Mouse (Mus musculus) heart, adult 2 months (tissue): ENCODE measurements around the gene Slc38a6. TPM values are rescaled to one million over a fixed set of nuclear protein-coding genes. Genes with fewer than 3 reads are reported as not detected.

ENCODE experiments used
- DNase-seq, 2 experiments: peaks; one replicate each; pipeline ENCODE4 v3.0.0; 2021
- H3K27ac ChIP-seq: fragments of 200-600 bp; 2 replicates; pipeline ENCODE4 v1.8.1; 2022
- H3K27me3 ChIP-seq: fragments of 200-500 bp; 2 replicates; pipeline ENCODE4 v1.6.1; 2012; ENCODE audit warnings: mild to moderate bottlenecking, low read length, inconsistent platforms, mixed read lengths; ENCODE audit not compliant: control insufficient read depth, insufficient read depth
- H3K36me3 ChIP-seq: fragments of 200-500 bp; 2 replicates; pipeline ENCODE4 v1.6.1; 2012; ENCODE audit warnings: low read length, inconsistent platforms; ENCODE audit not compliant: control insufficient read depth, insufficient read depth
- H3K4me1 ChIP-seq: fragments of 200-500 bp; 2 replicates; pipeline ENCODE4 v1.6.1; 2011; ENCODE audit warnings: low read length; ENCODE audit not compliant: control insufficient read depth, insufficient read depth
- H3K4me3 ChIP-seq: fragments of 200-600 bp; 2 replicates; pipeline ENCODE4 v1.8.1; 2022
- H3K79me2 ChIP-seq: fragments of 200-500 bp; replicated peaks from 2 replicates; pipeline ENCODE4 v1.6.1; 2012; ENCODE audit warnings: mild to moderate bottlenecking, inconsistent platforms, low read length, moderate library complexity, mixed read lengths; ENCODE audit not compliant: control insufficient read depth, insufficient read depth
- H3K9ac ChIP-seq: fragments of 200-500 bp; 2 replicates; pipeline ENCODE4 v1.6.1; 2012; ENCODE audit warnings: low read depth, mild to moderate bottlenecking, control low read depth, inconsistent platforms, low read length, mixed read lengths
- CTCF ChIP-seq: fragments of 200-600 bp; IDR thresholded peaks from 2 replicates; pipeline ENCODE4 v1.8.1; 2022; ENCODE audit warnings: antibody characterized with exemption, mild to moderate bottlenecking, moderate library complexity
- EP300 ChIP-seq: fragments of 200-500 bp; IDR thresholded peaks from 2 replicates; pipeline ENCODE4 v1.6.1; 2011; ENCODE audit warnings: low read depth, low read length, control low read depth; ENCODE audit not compliant: insufficient read depth
- POLR2A ChIP-seq: fragments of 200-500 bp; IDR thresholded peaks from 2 replicates; pipeline ENCODE4 v1.6.1; 2011; ENCODE audit warnings: mild to moderate bottlenecking, low read depth, low read length, control low read depth; ENCODE audit not compliant: insufficient read depth
- whole genome bisulfite sequencing: fragments of 180-500 bp; shearing (Covaris S2); methylation state at CpG from one replicate; pipeline ENCODE4 v1.1.7; 2018; 5-methylcytosine and 5-hydroxymethylcytosine counted together
- intact Hi-C: fragments of 180-260 bp; cut with DNase I; formaldehyde crosslinking; loops from one replicate; pipeline ENCODE4 v1.15.1; 2025
- polyA plus RNA-seq: library from polyadenylated mRNA; depleted of rRNA; stranded (reverse); fragments of >200 nt; gene quantifications from 2 replicates; pipeline ENCODE4 v1.2.3, GENCODE M21; 2012
- total RNA-seq, 2 experiments: library from RNA; stranded (reverse); gene quantifications; 2 replicates each; pipeline ENCODE4 v1.2.3; 2021

Slc38a6 gene
- total and polyA plus RNA-seq, 3 experiments, result 3.8 to 8.0 (median 4.0) TPM

DNA sequence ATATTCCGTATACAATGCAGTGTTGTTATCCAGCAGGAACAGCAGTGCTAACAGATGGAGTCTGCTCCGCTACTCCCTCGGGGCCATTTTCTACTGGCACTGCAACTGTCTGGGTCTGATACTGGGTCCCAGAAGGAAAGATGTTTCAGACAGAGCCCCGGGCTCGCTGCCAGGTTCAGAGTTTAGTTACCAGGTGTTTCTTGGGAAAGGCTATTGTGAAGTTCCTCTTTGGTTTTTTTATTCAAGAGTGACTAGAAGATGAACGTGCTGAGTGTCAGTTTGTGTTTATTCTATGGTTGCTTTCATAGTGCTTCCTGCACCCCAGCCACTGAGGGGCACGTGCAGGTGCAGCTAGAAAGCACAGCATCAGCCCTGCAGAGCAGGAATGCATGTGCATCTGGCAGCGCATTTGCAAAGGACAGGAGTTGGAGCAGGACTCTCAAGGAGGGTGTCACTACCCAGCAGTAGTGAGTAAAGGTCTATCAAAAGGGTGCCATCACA is 47.5 kb downstream of the Slc38a6 start:
- peak; percentile 51 to 53 for DNase-seq
- no peak overlapping the region for H3K4me3 ChIP-seq
- H3K4me1 ChIP-seq, result peaks cover 5% of the 10 kb centered on the region
- H3K36me3 ChIP-seq, result no peaks in the 10 kb centered on the region; the same call in 1 of the 2 replicates
- no peak overlapping the region for H3K9ac ChIP-seq
- H3K27me3 ChIP-seq, result no peaks in the 10 kb centered on the region
- intact Hi-C loops, result no loop called here
- H3K27ac ChIP-seq, result no peak overlapping the region
- WGBS, result 40% methylated on average over 8 of the region's 8 CpGs
- TF ChIP-seq POLR2A (no peak), EP300 (no peak), CTCF (no peak)
- H3K79me2 ChIP-seq, result no peaks in the 10 kb centered on the region

DNA sequence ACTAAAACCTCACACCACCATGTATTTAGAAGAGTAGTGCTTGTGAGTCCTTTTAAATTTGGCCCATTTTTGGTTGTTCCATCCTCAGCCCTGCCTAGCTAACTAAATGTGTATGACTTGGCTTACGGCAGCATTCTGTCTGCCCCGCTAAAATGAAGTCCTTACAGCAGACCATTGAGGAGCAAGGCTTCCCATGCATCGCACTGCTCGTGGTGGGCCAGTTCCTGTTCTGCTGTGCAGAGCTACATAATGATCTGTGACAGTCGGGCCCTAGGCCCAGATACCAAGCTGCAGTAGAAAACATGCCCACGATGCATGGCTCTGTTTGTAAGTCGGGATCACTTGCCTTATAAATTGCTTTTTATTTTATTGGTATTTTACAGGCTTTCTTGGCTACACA is 50.5 kb downstream of the Slc38a6 start:
- Histone ChIP-seq H3K4me3 (no peak overlapping the region), H3K27ac (no peak overlapping the region), H3K27me3 (no peaks in the 10 kb centered on the region), H3K79me2 (no peaks in the 10 kb centered on the region), H3K4me1 (peaks cover 8% of the 10 kb centered on the region), H3K36me3 (peaks cover 5% of the 10 kb centered on the region; the same call in 1 of the 2 replicates), H3K9ac (no peak overlapping the region)
- TF ChIP-seq POLR2A, result no peak
- no peak for DNase-seq
- intact Hi-C loops, result no loop called here
- 89% methylated on average over 7 of the region's 7 CpGs for WGBS

DNA sequence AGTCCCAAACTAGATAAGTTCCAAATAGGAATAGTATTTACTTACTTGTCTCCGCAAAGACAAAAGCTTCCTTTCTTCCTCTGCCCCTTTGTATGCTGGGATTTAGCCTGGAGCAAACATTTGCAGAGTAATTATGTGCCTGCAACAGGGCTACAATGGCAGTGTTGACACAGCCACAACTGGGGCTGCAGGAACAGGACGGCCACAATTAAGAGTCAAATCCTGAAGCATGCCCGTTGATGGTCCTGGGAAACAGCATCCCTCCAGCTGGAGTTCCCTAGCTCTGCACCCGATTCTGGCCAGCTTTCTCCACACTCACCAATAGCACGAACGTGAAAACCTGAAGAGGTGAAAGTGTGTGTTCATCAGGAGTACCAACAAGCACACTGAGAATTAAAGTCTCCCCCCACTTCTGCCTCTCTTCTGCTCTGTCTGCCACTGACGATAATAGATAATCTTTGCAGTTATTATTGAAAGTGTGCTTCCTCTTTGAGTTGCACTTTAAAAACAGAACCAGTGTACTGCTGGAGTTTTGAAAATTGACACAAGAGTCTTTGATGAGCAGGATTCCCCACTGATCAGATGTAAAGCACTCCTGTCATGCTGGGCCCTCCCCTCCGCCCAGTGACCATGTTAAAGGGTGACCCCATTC is 54.2 kb downstream of the Slc38a6 start:
- H3K27me3 ChIP-seq, result no peaks in the 10 kb centered on the region
- DNase-seq, result no peak
- WGBS, result 66% methylated on average over 8 of the region's 8 CpGs
- H3K4me1 ChIP-seq, result peaks cover 13% of the 10 kb centered on the region
- H3K4me3 ChIP-seq, result no peak overlapping the region
- peak overlapping the region; percentile 94 for H3K27ac ChIP-seq
- intact Hi-C loops, result loop anchor here (5.0 to 10.0 kb wide), 2 partner anchors 53 to 54 kb away; partner anchors contain the start of genes Slc38a6 and Trmt5
- H3K36me3 ChIP-seq, result peaks cover 11% of the 10 kb centered on the region; the same call in 1 of the 2 replicates
- no peaks in the 10 kb centered on the region for H3K79me2 ChIP-seq
- H3K9ac ChIP-seq, result no peak overlapping the region
- TF ChIP-seq CTCF (no peak), POLR2A (no peak)

DNA sequence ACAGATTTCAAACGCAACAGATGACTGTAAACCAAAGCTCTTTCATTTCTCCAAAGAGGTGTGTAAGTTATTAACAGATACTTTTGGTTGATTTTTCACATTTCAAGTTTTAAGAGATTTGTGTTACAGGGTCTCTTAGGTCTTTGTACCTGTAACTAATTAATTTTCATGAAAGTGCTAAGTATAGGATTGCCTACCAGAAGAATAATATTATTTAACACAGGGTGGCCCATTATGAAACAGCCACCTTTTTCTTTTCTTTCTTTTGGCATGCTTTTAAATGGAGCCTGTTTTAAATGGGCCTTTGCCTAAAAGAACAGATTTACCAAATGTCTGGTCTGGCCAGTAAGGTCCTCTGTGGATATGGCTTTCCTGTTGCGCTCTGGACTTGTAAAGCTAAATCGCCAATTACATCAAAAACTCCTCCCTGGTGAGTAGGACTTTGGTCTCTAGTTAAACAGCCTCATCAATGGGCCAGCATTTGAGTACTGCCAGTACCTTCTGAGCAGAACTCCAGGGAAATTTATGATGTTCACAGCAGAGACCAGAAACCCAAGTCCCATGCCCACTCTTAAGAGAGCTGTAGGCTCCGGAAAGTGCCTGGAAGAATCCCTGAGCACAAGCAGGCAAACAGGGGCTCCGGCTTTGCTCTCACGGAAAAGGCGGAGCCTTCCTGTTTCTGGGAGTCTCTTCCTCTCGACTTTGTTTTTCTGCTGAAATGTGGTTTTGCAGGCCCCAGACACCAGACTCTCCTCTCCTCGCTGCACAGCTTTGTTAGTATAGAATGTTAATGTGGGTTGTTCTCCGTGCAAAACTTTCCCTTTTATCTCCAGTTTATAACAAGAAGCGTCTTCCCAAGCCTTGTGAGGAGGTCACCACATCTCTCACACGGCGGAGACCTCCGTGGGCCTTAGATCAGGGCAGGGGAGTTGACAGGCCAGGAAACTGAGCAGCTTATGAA is 55.4 kb downstream of the Slc38a6 start:
- H3K9ac ChIP-seq, result 0 out of 2 replicates have a peak overlapping the region, but pooled peaks have one; percentile 10
- H3K36me3 ChIP-seq, result peaks cover 11% of the 10 kb centered on the region; the same call in 1 of the 2 replicates
- no peak overlapping the region for H3K4me3 ChIP-seq
- TF ChIP-seq POLR2A (peak; percentile 69), CTCF (no peak)
- H3K4me1 ChIP-seq, result peaks cover 13% of the 10 kb centered on the region
- intact Hi-C loops, result loop anchor here (5.0 to 10.0 kb wide), 2 partner anchors 53 to 55 kb away; partner anchors contain the start of genes Slc38a6 and Trmt5
- H3K27ac ChIP-seq, result peak overlapping the region; percentile 94
- no peaks in the 10 kb centered on the region for H3K27me3 ChIP-seq
- WGBS, result 49% methylated on average over 14 of the region's 14 CpGs
- DNase-seq, result peak; percentile 59 to 72
- H3K79me2 ChIP-seq, result no peaks in the 10 kb centered on the region

DNA sequence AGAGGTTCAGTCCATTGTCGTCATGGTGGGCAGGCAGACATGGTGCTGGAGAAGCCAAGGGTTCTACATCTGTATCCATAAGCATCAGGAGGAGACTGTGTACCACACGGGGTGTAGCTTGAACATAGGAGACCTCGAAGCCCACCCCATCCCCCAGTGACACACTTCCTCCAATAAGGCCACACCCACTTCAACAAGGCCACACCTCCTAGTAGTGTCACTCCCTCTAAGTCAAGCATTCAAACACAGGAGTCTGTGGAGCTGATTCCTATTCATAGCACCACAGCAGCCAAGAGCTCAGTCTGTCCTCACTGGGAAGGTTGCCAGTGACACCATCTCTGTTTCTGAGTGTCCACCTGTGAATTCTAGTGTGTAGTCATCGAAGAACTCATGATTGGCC is 57.7 kb downstream of the Slc38a6 start:
- intact Hi-C loops, result loop anchor here (5.0 to 10.0 kb wide), 2 partner anchors 51 to 57 kb away; partner anchors contain the start of genes Slc38a6 and Trmt5

More for the DNA sequence above, 57.7 kb downstream of the Slc38a6 start:
- TF ChIP-seq CTCF, result no peak
- TF ChIP-seq EP300, result no peak
- no peak for TF ChIP-seq POLR2A
- no peak overlapping the region for H3K4me3 ChIP-seq
- WGBS, result 89% methylated on average over 4 of the region's 4 CpGs
- no peaks in the 10 kb centered on the region for H3K27me3 ChIP-seq
- peaks cover 11% of the 10 kb centered on the region; the same call in 1 of the 2 replicates for H3K36me3 ChIP-seq
- no peak for DNase-seq
- no peaks in the 10 kb centered on the region for H3K79me2 ChIP-seq
- peak overlapping the region; percentile 62 for H3K27ac ChIP-seq
- H3K4me1 ChIP-seq, result peaks cover 13% of the 10 kb centered on the region
- no peak overlapping the region for H3K9ac ChIP-seq
